Mouse (Mus musculus) megakaryocyte-erythroid progenitor cell, adult 5-6 weeks (primary cell): ENCODE results near the gene Ksr2. TPM values are rescaled to one million over a fixed set of nuclear protein-coding genes. Genes with fewer than 3 reads are reported as not detected.
"Not testable (repeated sequence)": the region's sequence is repeated elsewhere in the genome, so short reads cannot be mapped to it uniquely, and the experiment has no call there.

ENCODE experiments used
- ATAC-seq: replicated peaks from 2 replicates; pipeline ENCODE4 v1.8.0; 2016; ENCODE audit warnings: mild to moderate bottlenecking, inconsistent platforms; ENCODE audit not compliant: severe bottlenecking, poor library complexity, low FRiP score, low TSS enrichment
- total RNA-seq, 2 experiments: library from RNA; stranded (forward) in 1 of 2; stranded (reverse) in 1 of 2; fragments of 200-1000, 215-1000 nt in 1 of 2; fragments of >200 nt in 1 of 2; fragmentation: Nextera tagmentation in 1 of 2; gene quantifications; 2 replicates each; pipeline ENCODE4 v1.2.3; 2014 to 2017

The Ksr2 gene
- total RNA-seq, 2 experiments from 2014 or later = not detected

- no peak for ATAC-seq
Observed at GRCm38 (mm10) chr5:117577598-117577997, 163.8 kb downstream of the Ksr2 start.

GRCm38 (mm10) chr5:117581711-117582110, 167.9 kb downstream of the Ksr2 start:
- ATAC-seq = no peak

GRCm38 (mm10) chr5:117584428-117584827, 170.6 kb downstream of the Ksr2 start:
- ATAC-seq = no peak

- ATAC-seq = no peak
Observed at GRCm38 (mm10) chr5:117589266-117589665, 175.5 kb downstream of the Ksr2 start.

DNA sequence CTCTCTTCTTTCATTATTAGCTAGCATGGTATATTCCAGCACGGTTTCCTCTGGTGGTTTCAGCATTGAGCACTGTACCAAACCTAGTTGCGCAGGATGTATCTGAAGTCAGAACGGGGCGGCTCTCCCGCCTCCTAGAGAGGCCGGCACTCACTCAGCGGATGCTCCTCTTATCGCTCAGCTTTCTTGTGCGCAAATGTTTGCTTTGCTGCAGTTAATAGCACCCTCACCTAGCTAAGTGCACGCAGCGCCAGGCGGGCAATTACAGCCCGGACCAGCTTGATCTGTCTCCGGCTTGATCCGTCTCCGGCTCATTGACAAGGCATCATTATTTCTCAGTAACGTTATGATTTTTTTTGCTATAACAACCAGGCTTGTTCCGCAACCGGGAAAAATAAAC, 179.5 kb downstream of the Ksr2 start:
- no peak for ATAC-seq

GRCm38 (mm10) chr5:117596803-117597202, 183.0 kb downstream of the Ksr2 start:
- no peak for ATAC-seq

DNA sequence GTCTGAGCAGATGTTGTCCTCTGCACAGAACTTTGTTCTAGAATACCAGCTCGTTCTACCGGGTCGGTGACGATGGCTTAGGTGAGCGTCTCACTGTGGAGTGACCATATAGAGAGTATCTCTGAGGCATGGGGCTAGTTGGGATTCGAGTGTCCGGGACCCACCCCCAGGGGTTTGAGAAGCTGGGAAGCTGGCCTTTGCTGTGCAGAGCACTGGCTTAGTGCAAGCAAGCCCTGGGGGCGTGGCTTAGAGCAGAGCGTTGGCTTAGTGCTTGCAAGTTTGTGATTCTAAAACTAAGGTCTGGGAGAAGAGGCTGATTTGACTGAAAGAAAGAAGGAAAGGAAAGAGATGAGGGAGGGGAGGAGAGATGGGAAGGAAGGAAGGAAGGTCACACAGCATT, 188.2 kb downstream of the Ksr2 start:
- ATAC-seq = no peak

- no peak for ATAC-seq
Observed at GRCm38 (mm10) chr5:117607761-117608309, 194.0 kb downstream of the Ksr2 start.

DNA sequence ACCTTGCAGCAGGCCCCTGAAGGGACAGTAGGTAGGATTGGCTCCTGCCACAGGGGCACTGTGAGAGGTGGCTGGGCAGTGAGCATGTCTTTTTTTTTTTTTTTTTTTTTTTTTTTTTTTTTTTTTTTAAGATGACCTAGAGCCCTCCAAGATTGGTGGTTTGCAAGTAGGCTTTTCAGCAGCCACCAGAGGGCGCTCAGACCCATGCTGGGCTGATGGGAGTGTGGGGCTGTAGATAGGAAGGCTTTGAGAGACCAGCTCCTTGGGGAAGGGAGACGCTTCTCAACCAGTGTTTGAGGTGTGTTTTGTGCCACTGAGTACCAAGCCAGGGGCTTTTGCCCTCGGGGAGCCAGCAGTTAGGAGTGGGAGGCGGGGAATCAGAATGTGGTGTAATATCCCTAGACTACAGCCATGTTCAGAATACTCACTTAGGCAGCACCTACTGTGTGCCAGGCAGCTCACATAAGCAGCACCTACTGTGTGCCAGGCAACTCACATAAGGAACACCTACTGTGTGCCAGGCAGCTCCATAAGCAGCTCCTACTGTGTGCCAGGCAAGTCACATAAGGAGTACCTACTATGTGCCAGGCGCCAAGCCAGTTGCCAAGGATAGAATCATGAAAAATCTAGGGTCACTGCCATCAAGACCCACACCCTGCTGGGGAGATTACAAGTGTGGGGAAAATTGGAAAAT, 200.7 kb downstream of the Ksr2 start:
- peak; percentile 70; the same call in 1 of the 2 replicates for ATAC-seq

- ATAC-seq = no peak
Observed at GRCm38 (mm10) chr5:117620292-117620691, 206.5 kb downstream of the Ksr2 start.

DNA sequence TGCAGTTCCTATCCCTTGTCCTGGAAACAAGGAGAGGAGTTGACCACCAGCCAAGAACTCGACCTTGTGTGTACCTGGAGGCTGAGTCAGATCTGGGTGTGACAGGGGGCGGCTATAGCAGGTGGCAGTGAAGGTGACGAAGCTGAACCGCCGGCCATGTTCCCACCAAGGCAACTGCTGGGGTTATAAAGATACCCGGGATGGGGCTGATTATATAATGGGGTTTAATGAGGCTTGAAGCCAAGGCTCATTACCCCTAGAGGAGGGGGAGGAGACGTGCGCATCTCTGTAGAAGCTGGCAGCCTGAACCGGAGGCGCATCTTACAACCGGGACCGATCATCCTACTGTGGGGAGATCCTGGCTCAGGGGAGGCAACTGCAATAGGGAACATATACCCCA, 208.4 kb downstream of the Ksr2 start:
- ATAC-seq = no peak

GRCm38 (mm10) chr5:117623206-117623605, 209.4 kb downstream of the Ksr2 start:
- ATAC-seq = not testable (repeated sequence)

DNA sequence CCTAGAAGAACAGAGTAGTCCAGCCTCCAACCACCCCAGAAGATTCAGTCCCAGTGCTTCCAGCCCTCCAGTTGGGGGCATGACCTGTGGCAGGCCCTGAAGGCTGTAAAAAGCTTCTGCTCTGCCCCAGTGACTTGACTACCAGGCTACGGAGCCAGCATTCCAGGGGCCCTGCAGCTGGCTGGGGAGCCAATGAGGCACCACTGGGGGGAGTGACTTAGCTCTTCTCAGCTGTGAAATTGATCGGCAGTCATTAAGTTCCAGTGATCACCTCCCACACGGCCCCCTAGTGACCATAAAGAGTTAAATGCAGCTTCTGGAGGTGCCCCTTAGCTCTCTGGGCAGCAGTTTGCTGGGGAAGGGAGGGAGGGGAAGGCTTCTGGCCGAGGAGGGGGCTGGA, 213.1 kb downstream of the Ksr2 start:
- no peak for ATAC-seq

DNA sequence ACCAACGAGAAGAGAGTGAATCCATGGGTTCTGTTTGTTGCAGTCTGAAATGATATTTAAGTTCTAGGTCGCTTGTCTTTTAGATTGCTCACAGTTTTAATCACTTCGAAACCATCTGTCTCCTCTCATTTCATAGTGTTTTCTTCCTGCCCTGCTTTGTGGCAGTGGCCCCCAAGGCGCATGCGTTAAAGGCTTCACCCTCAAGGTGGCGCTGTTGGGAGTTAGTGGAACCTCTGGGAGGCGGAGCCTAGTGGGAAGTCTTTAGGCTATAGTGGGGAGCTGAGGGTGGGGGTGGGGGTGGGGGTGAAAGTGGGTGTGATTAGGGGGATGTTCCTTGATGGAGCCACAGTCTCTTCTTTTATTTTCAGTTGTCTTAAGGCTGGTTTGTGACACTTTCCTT, 214.6 kb downstream of the Ksr2 start:
- ATAC-seq = no peak

GRCm38 (mm10) chr5:117629570-117629969, 215.8 kb downstream of the Ksr2 start:
- no peak for ATAC-seq

DNA sequence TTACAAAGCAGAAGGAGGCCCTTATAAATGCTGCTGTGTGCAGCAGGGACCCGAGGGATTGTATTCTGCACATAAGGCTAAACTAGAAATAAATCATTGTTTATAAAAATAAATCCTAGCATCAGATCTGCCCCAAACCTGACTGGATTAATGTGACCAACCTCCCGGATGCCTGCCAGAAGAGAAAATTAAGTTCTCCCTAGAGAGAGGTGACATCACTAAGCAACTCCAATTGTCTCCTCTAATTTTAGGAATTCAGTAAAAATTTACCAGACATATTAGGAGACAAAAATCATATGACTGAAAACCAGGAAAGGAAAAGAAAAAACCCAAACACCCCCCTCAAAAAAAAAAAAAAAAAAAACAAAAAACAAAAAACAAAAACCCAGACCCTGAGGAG, 221.4 kb downstream of the Ksr2 start:
- no peak for ATAC-seq

DNA sequence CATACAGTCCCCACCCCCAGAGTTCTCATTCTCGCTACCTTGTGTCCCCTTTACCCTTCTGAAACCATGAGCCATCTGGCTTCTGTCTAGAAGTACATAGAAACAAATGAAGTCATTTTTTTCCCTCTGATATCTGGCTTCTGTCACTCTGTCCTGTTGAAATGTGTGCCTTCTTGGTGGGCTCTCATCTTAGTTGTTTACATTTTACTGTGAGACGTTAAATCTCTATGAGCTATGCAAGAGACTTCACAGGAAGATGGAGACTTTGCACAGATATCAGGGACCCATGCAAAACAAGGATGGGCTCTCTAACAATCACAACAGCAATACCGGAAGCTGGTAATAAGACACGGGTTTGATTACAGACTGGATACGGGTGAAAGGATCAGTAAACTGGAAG, 222.0 kb downstream of the Ksr2 start:
- ATAC-seq = no peak

DNA sequence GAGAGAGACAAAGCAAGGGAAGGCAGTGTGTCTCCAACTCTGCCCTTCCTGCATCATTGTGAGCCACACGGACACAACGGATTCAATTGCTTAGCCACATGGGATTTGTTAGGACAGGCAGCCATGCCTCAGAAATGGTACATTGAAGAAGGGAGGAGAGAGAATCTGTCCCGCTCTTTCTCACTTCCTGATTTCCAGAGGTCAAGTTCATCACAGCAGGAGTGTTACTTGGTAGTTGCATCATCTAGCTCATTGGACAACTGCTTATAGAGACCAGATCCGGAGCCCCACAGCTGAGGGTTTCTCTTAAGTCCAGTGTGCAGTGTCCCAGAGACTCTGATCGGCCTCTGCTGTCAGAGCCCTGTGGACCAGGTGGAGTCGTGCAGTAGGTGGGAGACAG, 227.8 kb downstream of the Ksr2 start:
- no peak for ATAC-seq

DNA sequence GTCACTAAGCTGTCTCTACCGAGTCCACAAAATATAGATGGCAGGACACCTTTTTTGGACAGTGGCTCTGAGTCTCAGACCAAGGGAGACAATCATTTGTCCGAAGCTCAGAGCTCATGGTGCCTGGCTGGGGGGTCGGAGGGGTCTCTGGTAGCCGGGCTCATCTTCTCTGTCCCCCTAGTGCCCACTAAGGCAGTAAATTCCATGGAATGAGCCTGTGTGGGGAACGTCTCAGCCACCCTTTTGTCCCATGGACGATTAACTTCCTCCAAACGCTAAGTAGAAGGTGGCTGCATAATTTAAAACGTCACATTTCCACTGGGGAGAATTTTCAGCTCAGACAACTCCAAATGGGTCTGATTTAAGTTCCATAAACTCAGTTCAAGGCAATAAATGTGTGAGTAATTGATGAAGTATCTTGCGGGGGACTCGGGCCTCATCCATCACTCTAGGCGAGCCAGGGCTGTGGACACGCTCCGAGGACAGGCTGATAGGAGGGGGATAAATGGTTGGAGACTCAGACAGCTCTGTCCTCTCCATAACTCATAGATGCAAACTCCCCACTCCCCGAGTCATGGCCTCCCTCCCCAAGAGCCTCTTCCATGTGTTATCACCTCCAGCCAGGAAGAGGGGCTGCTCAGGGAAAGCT, 237.6 kb downstream of the Ksr2 start:
- ATAC-seq = no peak

- no peak for ATAC-seq
Observed at GRCm38 (mm10) chr5:117658641-117659040, 244.8 kb downstream of the Ksr2 start.

- ATAC-seq = no peak
Observed at GRCm38 (mm10) chr5:117659596-117659995, 245.8 kb downstream of the Ksr2 start.
